Mouse (Mus musculus) thymus, adult 18-20 months (tissue): ENCODE measurements around the gene Slc44a2.

ENCODE experiments used
- DNase-seq, 2 experiments: peaks; one replicate each; pipeline ENCODE4 v3.0.0; 2022; ENCODE audit warnings: mixed read lengths in 2 of 2

The Slc44a2 gene

GRCm38 (mm10) chr9:21334747-21335146 is 14.2 kb downstream of the Slc44a2 start:
- DNase-seq = no peak

GRCm38 (mm10) chr9:21335391-21335790 is 14.9 kb downstream of the Slc44a2 start:
- no peak for DNase-seq

- no peak for DNase-seq
Measured at GRCm38 (mm10) chr9:21336491-21336890, 16.0 kb downstream of the Slc44a2 start.

GRCm38 (mm10) chr9:21337652-21338051 is 17.2 kb downstream of the Slc44a2 start:
- DNase-seq = no peak

GRCm38 (mm10) chr9:21340411-21340810 is 19.9 kb downstream of the Slc44a2 start:
- no peak for DNase-seq

- no peak for DNase-seq
Measured at GRCm38 (mm10) chr9:21346627-21347365, 26.3 kb downstream of the Slc44a2 start.

- no peak for DNase-seq
Measured at GRCm38 (mm10) chr9:21348152-21348551, 27.7 kb downstream of the Slc44a2 start.

- DNase-seq = no peak
Measured at GRCm38 (mm10) chr9:21351178-21351577, 30.7 kb downstream of the Slc44a2 start.

- DNase-seq = no peak
Measured at GRCm38 (mm10) chr9:21351702-21352377, 31.3 kb downstream of the Slc44a2 start.

- DNase-seq = no peak
Measured at GRCm38 (mm10) chr9:21352463-21353372, 32.2 kb downstream of the Slc44a2 start.

GRCm38 (mm10) chr9:21353373-21353686 is 32.8 kb downstream of the Slc44a2 start:
- no peak for DNase-seq

GRCm38 (mm10) chr9:21354796-21355195 is 34.3 kb downstream of the Slc44a2 start:
- DNase-seq = no peak

- DNase-seq = no peak
Measured at GRCm38 (mm10) chr9:21356981-21357718, 36.7 kb downstream of the Slc44a2 start.

GRCm38 (mm10) chr9:21366541-21367220 is 46.2 kb downstream of the Slc44a2 start:
- peak; percentile 37 to 66 for DNase-seq

GRCm38 (mm10) chr9:21367357-21368111 is 47.0 kb downstream of the Slc44a2 start, which contains the start of gene Ilf3:
Ilf3 (plus strand) TSS chr9:21367871.
- peak; percentile 99 to 100 for DNase-seq

- peak; percentile 70 to 78 for DNase-seq
Measured at GRCm38 (mm10) chr9:21368131-21368584, 47.7 kb downstream of the Slc44a2 start.

- DNase-seq = no peak
Measured at GRCm38 (mm10) chr9:21369080-21369479, 48.6 kb downstream of the Slc44a2 start.

- no peak for DNase-seq
Measured at GRCm38 (mm10) chr9:21370876-21371275, 50.4 kb downstream of the Slc44a2 start.

- no peak for DNase-seq
Measured at GRCm38 (mm10) chr9:21372508-21372907, 52.0 kb downstream of the Slc44a2 start.

GRCm38 (mm10) chr9:21379195-21379594 is 58.7 kb downstream of the Slc44a2 start:
- no peak for DNase-seq

- DNase-seq = no peak
Measured at GRCm38 (mm10) chr9:21380868-21381267, 60.4 kb downstream of the Slc44a2 start.
